Mouse (Mus musculus) kidney, embryonic 14.5 days (tissue): ENCODE measurements around the gene Rfwd3. TPM values are rescaled to one million over a fixed set of nuclear protein-coding genes. Genes with fewer than 3 reads are reported as not detected.
"Not testable (repeated sequence)": the region's sequence is repeated elsewhere in the genome, so short reads cannot be mapped to it uniquely, and the experiment has no call there.

ENCODE experiments used
- ATAC-seq: fragments of 200-750 bp; cut with Nextera tagmentation; 2 replicates; pipeline ENCODE4 v1.8.0; 2017; ENCODE audit warnings: moderate number of reproducible peaks, mild to moderate bottlenecking, moderate TSS enrichment, moderate library complexity; ENCODE audit not compliant: low FRiP score, low TSS enrichment
- H3K27ac ChIP-seq: fragments of 300-500 bp; sonication (generic); 2 replicates; pipeline ENCODE4 v1.5.1; 2014; ENCODE audit warnings: low read depth, mild to moderate bottlenecking, low read length, moderate library complexity, mixed read lengths
- H3K27me3 ChIP-seq: fragments of 300-500 bp; sonication (generic); 2 replicates; pipeline ENCODE4 v1.6.1; 2014; ENCODE audit warnings: mild to moderate bottlenecking, low read length; ENCODE audit not compliant: control insufficient read depth, insufficient read depth
- H3K36me3 ChIP-seq: fragments of 300-500 bp; sonication (generic); 2 replicates; pipeline ENCODE4 v1.6.1; 2014; ENCODE audit warnings: low read length, mixed read lengths; ENCODE audit not compliant: control insufficient read depth, insufficient read depth
- H3K4me1 ChIP-seq: fragments of 300-500 bp; sonication (generic); 2 replicates; pipeline ENCODE4 v1.6.1; 2014; ENCODE audit warnings: low read length, mixed read lengths; ENCODE audit not compliant: control insufficient read depth, insufficient read depth
- H3K4me2 ChIP-seq: fragments of 300-500 bp; sonication (generic); replicated peaks from 2 replicates; pipeline ENCODE4 v1.6.1; 2014; ENCODE audit warnings: low read depth, mild to moderate bottlenecking, low read length
- H3K4me3 ChIP-seq: fragments of 300-500 bp; sonication (generic); 2 replicates; pipeline ENCODE4 v1.5.1; 2014; ENCODE audit warnings: mild to moderate bottlenecking, low read length
- H3K9ac ChIP-seq: fragments of 300-500 bp; sonication (generic); 2 replicates; pipeline ENCODE4 v1.6.1; 2014; ENCODE audit warnings: low read depth, mild to moderate bottlenecking, low read length, moderate library complexity
- H3K9me3 ChIP-seq: fragments of 300-500 bp; sonication (generic); 2 replicates; pipeline ENCODE4 v1.6.1; 2016; ENCODE audit warnings: low read length; ENCODE audit not compliant: control insufficient read depth
- WGBS: fragments of 180-500 bp; shearing (Covaris S2); extraction: QIAGEN DNeasy Blood & Tissue Kit; methylation state at CpG from one replicate; pipeline ENCODE4 v1.1.7; 2014; 5-methylcytosine and 5-hydroxymethylcytosine counted together
- polyA plus RNA-seq: library from polyadenylated mRNA; unstranded; fragments of >200 nt; fragmentation: Nextera tagmentation; extraction: Ambion mirVana; gene quantifications from 2 replicates; pipeline ENCODE4 v1.2.1, GENCODE M21; 2014

The Rfwd3 gene
- polyA plus RNA-seq, 1 experiment from 2014 or later: 75.0 TPM

DNA sequence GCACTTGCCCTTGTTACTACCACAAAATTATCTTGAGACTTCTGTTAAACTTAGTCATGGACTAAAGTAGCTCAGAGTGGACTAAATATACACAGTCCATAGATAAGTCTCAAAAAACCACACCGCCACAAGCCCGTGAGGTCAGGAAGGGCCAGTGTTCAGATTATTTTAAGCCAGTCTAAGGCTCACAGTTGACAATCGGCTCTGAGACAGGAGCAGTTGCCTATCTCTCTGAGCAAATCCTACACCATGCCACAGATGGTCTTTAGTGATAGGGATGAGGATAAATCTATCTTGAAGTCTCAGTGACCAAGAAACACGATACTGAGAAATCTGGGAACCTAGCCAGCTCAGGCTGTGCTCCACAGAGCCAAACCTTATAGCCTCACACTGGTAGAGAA lies 38.0 kb downstream of the Rfwd3 start:
- H3K36me3 ChIP-seq: no peaks in the 10 kb centered on the region
- no peak overlapping the region for H3K9ac ChIP-seq
- ATAC-seq: no peak
- 63% methylated on average over 4 of the region's 4 CpGs for WGBS
- H3K9me3 ChIP-seq: no peaks in the 10 kb centered on the region
- peaks cover 5% of the 10 kb centered on the region; the same call in 1 of the 2 replicates for H3K4me1 ChIP-seq
- no peaks in the 10 kb centered on the region for H3K27me3 ChIP-seq
- H3K4me3 ChIP-seq: no peak overlapping the region
- no peak overlapping the region for H3K4me2 ChIP-seq
- H3K27ac ChIP-seq: no peak overlapping the region

DNA sequence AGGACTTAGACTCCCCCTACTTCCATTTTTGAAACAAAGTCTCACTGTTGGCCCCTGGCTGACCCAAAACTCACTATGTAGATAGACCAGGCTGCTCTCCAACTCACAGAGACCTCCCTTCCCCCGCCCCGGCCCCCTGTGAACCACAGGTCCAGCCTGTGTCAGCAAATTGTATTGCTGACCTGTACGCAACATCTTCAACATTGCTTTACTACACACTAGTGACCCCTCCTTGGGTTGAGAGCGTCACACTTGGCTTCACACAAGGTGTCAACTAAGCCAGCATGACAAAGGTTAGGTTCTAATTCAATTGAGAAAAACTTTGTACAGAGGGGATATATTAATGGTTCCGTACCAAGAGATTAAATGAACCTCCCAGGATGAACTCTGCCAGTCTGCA lies 39.8 kb downstream of the Rfwd3 start:
- no peaks in the 10 kb centered on the region for H3K27me3 ChIP-seq
- no peak overlapping the region for H3K4me2 ChIP-seq
- H3K9me3 ChIP-seq: no peaks in the 10 kb centered on the region
- H3K27ac ChIP-seq: no peak overlapping the region
- H3K36me3 ChIP-seq: no peaks in the 10 kb centered on the region
- no peak overlapping the region for H3K9ac ChIP-seq
- no peak for ATAC-seq
- 93% methylated on average over 5 of the region's 5 CpGs for WGBS
- H3K4me1 ChIP-seq: peaks cover 5% of the 10 kb centered on the region; the same call in 1 of the 2 replicates
- H3K4me3 ChIP-seq: no peak overlapping the region; the same call in 1 of the 2 replicates

DNA sequence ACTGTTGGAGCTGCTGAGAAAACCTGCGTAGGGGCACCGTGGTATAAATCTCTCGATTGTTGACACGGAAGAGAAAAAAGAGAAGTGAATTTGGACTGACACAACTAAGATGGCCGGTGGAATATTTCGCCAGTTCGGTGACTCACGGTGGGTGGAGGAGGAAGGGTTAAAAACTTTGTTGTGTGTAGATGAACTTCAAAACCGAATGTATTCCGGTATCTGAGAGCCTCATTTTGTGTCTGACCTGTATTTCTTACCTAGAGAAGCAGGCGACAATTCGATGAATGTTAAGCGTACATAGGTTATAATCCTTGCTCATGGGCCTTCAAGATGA lies 40.6 kb downstream of the Rfwd3 start:
- Histone ChIP-seq H3K27me3 (no peaks in the 10 kb centered on the region), H3K9ac (peak overlapping the region; percentile 93), H3K36me3 (no peaks in the 10 kb centered on the region), H3K4me1 (peaks cover 5% of the 10 kb centered on the region; the same call in 1 of the 2 replicates), H3K9me3 (no peaks in the 10 kb centered on the region), H3K27ac (peak overlapping the region; percentile 96), H3K4me3 (peak overlapping the region; percentile 87), H3K4me2 (peak overlapping the region; percentile 52)
- 10% methylated on average over 13 of the region's 13 CpGs for WGBS
- 0 out of 2 replicates have a peak, but pooled peaks have one; percentile 8 for ATAC-seq

DNA sequence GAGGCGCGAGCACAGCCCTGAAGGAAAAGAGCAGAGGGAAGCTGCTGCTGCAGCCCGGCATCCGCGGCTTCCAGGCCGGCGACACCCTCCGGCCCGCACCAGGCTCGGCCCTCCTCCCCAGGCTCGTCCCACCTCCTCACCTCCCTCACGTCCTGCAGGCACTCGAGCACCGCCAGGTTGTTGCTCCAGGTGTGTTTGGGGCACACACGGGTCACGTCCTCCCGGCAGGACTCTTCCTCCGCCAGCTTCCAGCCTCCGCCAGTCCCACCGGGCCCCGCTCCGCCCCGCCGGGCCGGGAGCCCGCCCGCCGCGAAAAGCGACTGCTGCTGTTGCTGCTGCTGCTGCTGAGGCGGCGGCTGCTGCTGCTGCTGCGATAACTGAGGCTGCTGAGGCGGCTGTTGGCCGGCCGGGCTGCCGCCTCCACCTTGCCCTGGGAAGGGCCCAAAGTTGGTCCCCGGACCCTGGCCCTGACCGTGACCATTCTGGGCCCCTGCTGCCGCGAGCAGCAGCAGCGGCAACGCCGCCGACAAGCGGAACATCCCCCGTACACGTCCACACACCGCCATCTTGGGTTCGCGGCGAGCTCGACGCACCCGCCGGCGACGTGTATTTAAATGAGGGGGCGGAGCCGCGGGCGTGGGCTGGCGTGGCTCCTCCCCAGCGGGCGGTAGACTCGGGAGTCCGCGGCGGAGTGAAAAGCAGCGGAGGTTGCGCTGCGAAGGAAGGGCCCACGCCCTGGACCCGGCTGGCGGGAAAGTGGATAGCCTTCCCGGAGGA lies 41.2 kb downstream of the Rfwd3 start, which contains the start of gene Glg1:
Glg1 (minus strand) TSS at position 586 of the 777 bp plus-strand sequence.
- peak; percentile 95 for ATAC-seq
- Histone ChIP-seq H3K4me2 (peak within 1 kb of the TSS; percentile 52), H3K27me3 (no peaks in the 10 kb centered on the region), H3K36me3 (no peaks in the 10 kb centered on the region), H3K9ac (peak within 1 kb of the TSS; percentile 93), H3K4me3 (peak within 1 kb of the TSS; percentile 87), H3K27ac (peak within 1 kb of the TSS; percentile 96), H3K9me3 (no peaks in the 10 kb centered on the region), H3K4me1 (peaks cover 5% of the 10 kb centered on the region; the same call in 1 of the 2 replicates)
- 0% methylated on average over 73 of the region's 76 CpGs for WGBS

DNA sequence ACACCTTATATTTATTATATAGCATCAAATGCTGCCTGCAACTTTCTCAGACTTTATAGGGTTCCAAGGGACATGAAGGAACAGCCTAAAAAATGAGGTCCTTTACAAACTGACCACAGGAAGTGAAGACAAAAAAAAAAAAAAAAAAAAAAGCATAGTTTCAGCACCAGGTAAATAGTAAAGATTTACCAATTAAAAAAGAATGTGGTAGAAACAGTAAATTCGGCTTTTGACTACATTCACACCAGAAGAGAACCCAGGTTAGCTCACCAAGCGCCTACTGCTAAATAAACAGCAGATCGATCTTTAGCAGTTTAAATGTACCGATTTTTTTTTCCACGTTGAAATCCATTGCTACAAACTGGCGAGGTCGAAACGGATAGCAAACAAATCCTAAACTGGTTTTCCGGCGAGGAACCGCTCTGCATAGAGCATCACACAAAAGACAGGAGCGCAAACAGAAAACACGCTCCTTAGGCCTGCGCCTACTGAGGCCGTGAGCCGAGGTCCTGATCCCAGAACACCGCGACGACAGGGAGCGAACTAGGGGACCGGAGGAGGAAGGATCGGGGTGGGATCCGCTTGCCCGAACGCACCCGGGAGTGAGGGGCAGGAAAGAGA lies 41.9 kb downstream of the Rfwd3 start:
- ATAC-seq: peak; percentile 47; the same call in 1 of the 2 replicates
- WGBS: under 1% methylated on average over 22 of the region's 26 CpGs

DNA sequence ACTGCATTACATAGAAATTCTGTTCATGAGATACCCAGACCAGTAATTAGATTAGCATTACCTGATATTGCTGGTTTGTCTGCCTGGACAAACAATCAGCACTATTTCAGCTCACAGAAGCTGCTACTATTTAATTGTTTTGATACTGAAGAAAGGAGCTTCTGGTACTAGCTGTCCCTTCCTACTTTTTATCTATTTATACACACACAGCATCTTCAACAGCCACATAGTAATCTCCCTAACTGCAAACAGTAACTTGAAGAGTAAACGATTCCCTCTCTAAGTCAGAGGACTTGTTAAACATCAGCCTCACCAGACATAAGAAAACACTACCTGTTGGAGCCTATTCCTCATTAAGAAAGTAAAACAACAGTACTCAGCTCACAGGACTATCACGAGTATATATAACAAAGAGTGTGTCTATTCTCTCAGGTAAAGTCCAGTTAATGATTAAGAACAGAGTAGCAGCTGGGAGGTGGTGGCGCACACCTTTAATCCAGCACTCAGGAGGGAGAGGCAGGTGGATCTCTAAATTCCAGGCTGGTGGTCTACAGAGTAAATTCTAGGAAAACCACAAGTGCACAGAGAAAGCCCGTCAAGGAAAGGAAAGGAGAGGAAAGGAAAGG lies 47.4 kb downstream of the Rfwd3 start:
- no peaks in the 10 kb centered on the region for H3K36me3 ChIP-seq
- WGBS: 75% methylated on average over 4 of the region's 4 CpGs
- no peak for ATAC-seq
- H3K9ac ChIP-seq: no peak overlapping the region
- no peak overlapping the region for H3K4me2 ChIP-seq
- peaks cover 5% of the 10 kb centered on the region; the same call in 1 of the 2 replicates for H3K4me1 ChIP-seq
- no peaks in the 10 kb centered on the region for H3K9me3 ChIP-seq
- no peak overlapping the region for H3K4me3 ChIP-seq
- no peaks in the 10 kb centered on the region for H3K27me3 ChIP-seq
- H3K27ac ChIP-seq: no peak overlapping the region

More for the DNA sequence above, 41.9 kb downstream of the Rfwd3 start:
- Histone ChIP-seq H3K9ac (peak overlapping the region; percentile 93), H3K27ac (peak overlapping the region; percentile 96), H3K4me3 (peak overlapping the region; percentile 87), H3K4me1 (peaks cover 5% of the 10 kb centered on the region; the same call in 1 of the 2 replicates), H3K27me3 (no peaks in the 10 kb centered on the region), H3K4me2 (peak overlapping the region; percentile 52), H3K9me3 (no peaks in the 10 kb centered on the region), H3K36me3 (no peaks in the 10 kb centered on the region)

DNA sequence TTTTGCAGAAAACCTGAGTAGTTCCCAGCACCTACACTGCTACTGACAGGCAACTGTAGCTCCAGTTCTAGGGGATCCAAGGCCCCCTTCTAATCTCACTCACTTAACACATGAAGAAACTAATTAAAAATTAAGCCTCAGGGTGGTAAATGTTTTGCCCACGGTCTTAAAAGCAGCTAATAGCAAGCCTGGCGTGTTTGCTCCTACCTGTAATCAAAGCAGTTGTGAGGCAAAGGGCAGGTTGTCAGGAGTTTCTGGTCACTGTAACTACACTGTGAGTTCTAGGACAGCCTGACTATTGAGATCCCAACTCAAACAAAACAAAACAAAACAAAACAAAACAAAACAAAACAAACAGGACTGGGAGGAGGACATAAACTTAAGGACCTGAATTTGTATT lies 49.9 kb downstream of the Rfwd3 start:
- Histone ChIP-seq H3K9me3 (no peaks in the 10 kb centered on the region), H3K27ac (no peak overlapping the region), H3K4me3 (no peak overlapping the region), H3K9ac (no peak overlapping the region), H3K27me3 (no peaks in the 10 kb centered on the region), H3K4me2 (no peak overlapping the region), H3K36me3 (no peaks in the 10 kb centered on the region), H3K4me1 (no peaks in the 10 kb centered on the region; the same call in 1 of the 2 replicates)
- no peak for ATAC-seq
- WGBS: 77% methylated on average over 2 of the region's 2 CpGs

DNA sequence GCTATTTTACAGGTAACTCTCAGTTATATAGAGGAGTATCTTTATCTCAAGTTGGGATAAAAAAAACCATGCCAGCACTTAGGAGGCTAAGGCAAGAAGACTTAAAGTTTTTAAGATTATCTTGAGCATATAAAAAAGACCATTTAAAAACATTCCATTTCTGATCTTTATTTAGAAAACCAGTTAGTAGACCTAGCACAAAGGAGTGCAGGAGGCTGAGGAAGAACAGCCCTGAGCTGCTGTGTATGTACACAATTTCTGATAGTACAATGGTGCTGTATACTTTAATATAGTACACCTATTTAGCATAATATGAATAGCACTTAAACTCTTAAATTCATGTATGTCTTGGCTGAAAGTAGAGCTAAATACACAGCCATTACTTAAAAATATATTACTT lies 51.9 kb downstream of the Rfwd3 start:
- Histone ChIP-seq H3K4me2 (no peak overlapping the region), H3K4me1 (no peaks in the 10 kb centered on the region; the same call in 1 of the 2 replicates), H3K27ac (no peak overlapping the region), H3K9me3 (no peaks in the 10 kb centered on the region), H3K27me3 (no peaks in the 10 kb centered on the region), H3K4me3 (no peak overlapping the region), H3K36me3 (no peaks in the 10 kb centered on the region), H3K9ac (no peak overlapping the region)
- no peak for ATAC-seq

DNA sequence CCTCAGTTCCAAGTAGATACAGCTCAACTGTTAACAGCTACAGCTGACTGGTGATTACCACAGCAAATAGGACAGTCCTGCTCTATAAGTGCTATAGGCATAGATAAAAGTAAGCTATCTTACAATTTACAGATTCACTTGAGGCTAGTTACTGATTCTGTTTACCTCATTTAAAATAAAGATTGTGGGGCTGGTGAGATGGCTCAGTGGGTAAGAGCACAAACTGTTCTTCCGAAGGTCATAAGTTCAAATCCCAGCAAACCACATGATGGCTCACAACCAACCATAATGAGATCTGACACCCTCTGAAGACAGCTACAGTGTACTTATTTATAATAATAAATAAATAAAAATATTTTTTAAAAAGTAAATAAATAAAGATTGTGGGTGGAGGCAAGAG lies 53.2 kb downstream of the Rfwd3 start:
- 97% methylated on average over 1 of the region's 1 CpGs for WGBS

More for the DNA sequence above, 53.2 kb downstream of the Rfwd3 start:
- not testable (repeated sequence) for H3K4me1 ChIP-seq, ATAC-seq, H3K27ac ChIP-seq, H3K27me3 ChIP-seq, H3K4me2 ChIP-seq, H3K9me3 ChIP-seq, H3K9ac ChIP-seq, H3K4me3 ChIP-seq, H3K36me3 ChIP-seq
